Mouse (Mus musculus): ENCODE measurements around the gene Adcy1. TPM values are rescaled to one million over a fixed set of nuclear protein-coding genes. Genes with fewer than 3 reads are reported as not detected.

Adcy1 gene
- total and polyA plus RNA-seq, 3 experiments, result 0.03 to 0.38 TPM; not detected in 1

- in situ Hi-C loops (cut with MboI; ENCODE audit: low pct_ligation_motif_present, low pct_unique_long_range_greater_than_20kb, low sequenced_read_pairs), result loop anchor here (25.0 kb wide), 1 partner anchor 1037 kb away; no protein-coding TSS in a partner anchor
- Histone ChIP-seq H3K4me1 (ENCODE audit: control insufficient read depth in 1 of 2, insufficient read depth in 2 of 2) (no peaks in the 10 kb centered on the region), H3K4me2 (ENCODE audit: insufficient read depth, low read depth, poor library complexity, severe bottlenecking) (no peak overlapping the region), H3K9me3 (replicated peaks; ENCODE audit: low read length) (peaks cover 39% of the 10 kb centered on the region), H3K4me3 (replicated peaks in 1 of 3; ENCODE audit: low read depth in 2 of 3, low read length in 2 of 3, poor library complexity in 1 of 3) (no peak overlapping the region), H3K36me3 (replicated peaks in 1 of 2; ENCODE audit: control insufficient read depth in 1 of 2, insufficient read depth in 1 of 2, low read length in 1 of 2) (no peaks in the 10 kb centered on the region), H3K79me2 (replicated peaks; ENCODE audit: control insufficient read depth, extremely low read depth, insufficient read depth, poor library complexity, severe bottlenecking) (no peaks in the 10 kb centered on the region), H3K9ac (ENCODE audit: insufficient read depth, low read depth) (no peak overlapping the region), H3K27me3 (replicated peaks) (peaks cover 21% of the 10 kb centered on the region), H3K27ac (ENCODE audit: insufficient read depth, low read depth) (no peak overlapping the region)
- no peak for TF ChIP-seq KAT2A (IDR thresholded peaks at IDR 0.05; ENCODE audit: insufficient replicate concordance, low read length)
- TF ChIP-seq IRF4 (IDR thresholded peaks at IDR 0.05; ENCODE audit: low read depth, low read length), result no peak
- TF ChIP-seq USF1 (IDR thresholded peaks at IDR 0.05; ENCODE audit: low read depth, low read length), result no peak
- no peak for TF ChIP-seq ZKSCAN1 (IDR thresholded peaks at IDR 0.05; ENCODE audit: borderline replicate concordance, low read depth, low read length)
- no peak for TF ChIP-seq MYC (IDR thresholded peaks at IDR 0.05; ENCODE audit: low read depth, low read length)
- no peak for TF ChIP-seq TCF12 (IDR thresholded peaks at IDR 0.05; ENCODE audit: low read depth, low read length)
- TF ChIP-seq MAZ (IDR thresholded peaks at IDR 0.05; ENCODE audit: low read depth, low read length), result no peak
- no peak for TF ChIP-seq POLR2AphosphoS2 (IDR thresholded peaks at IDR 0.05; ENCODE audit: low read depth, low read length)
- no peak for DNase-seq (ENCODE audit: extremely low read depth)
- dilution Hi-C loops (cut with MboI; ENCODE audit: extremely low pct_ligation_motif_present, extremely low pct_unique_long_range_greater_than_20kb, low sequenced_read_pairs), result no loop called here
These were observed 137.1 kb downstream of the Adcy1 start for GRCm38 (mm10) chr11:7200393-7200783.

- Histone ChIP-seq H3K27ac (ENCODE audit: insufficient read depth, low read depth) (no peak overlapping the region), H3K4me1 (ENCODE audit: control insufficient read depth in 1 of 2, insufficient read depth in 2 of 2) (no peaks in the 10 kb centered on the region), H3K4me2 (ENCODE audit: insufficient read depth, low read depth, poor library complexity, severe bottlenecking) (no peak overlapping the region), H3K4me3 (replicated peaks in 1 of 3; ENCODE audit: low read depth in 2 of 3, low read length in 2 of 3, poor library complexity in 1 of 3) (no peak overlapping the region), H3K27me3 (replicated peaks) (peaks cover 26% of the 10 kb centered on the region), H3K9me3 (replicated peaks; ENCODE audit: low read length) (peaks cover 34% of the 10 kb centered on the region), H3K36me3 (replicated peaks in 1 of 2; ENCODE audit: control insufficient read depth in 1 of 2, insufficient read depth in 1 of 2, low read length in 1 of 2) (no peaks in the 10 kb centered on the region), H3K9ac (ENCODE audit: insufficient read depth, low read depth) (no peak overlapping the region), H3K79me2 (replicated peaks; ENCODE audit: control insufficient read depth, extremely low read depth, insufficient read depth, poor library complexity, severe bottlenecking) (no peaks in the 10 kb centered on the region)
- dilution Hi-C loops (cut with MboI; ENCODE audit: extremely low pct_ligation_motif_present, extremely low pct_unique_long_range_greater_than_20kb, low sequenced_read_pairs), result no loop called here
- TF ChIP-seq TCF12 (IDR thresholded peaks at IDR 0.05; ENCODE audit: low read depth, low read length) (no peak), NRF1 (IDR thresholded peaks at IDR 0.05; ENCODE audit: low read depth, low read length) (no peak), NELFE (IDR thresholded peaks at IDR 0.05; ENCODE audit: low read depth, low read length) (no peak), CHD2 (IDR thresholded peaks at IDR 0.05; ENCODE audit: low read length) (no peak), JUN (IDR thresholded peaks at IDR 0.05; ENCODE audit: insufficient read depth, low read depth, low read length) (no peak), ETS1 (conservative IDR thresholded peaks at IDR 0.05; ENCODE audit: low read depth, low read length) (no peak), MAFK (IDR thresholded peaks at IDR 0.05; ENCODE audit: insufficient replicate concordance, low read length) (no peak), IRF4 (IDR thresholded peaks at IDR 0.05; ENCODE audit: low read depth, low read length) (no peak), POLR2A (IDR thresholded peaks at IDR 0.05; ENCODE audit: low read depth, low read length) (no peak), MAZ (IDR thresholded peaks at IDR 0.05; ENCODE audit: low read depth, low read length) (no peak), E2F4 (IDR thresholded peaks at IDR 0.05; ENCODE audit: insufficient replicate concordance, low read depth, low read length) (no peak), ELF1 (IDR thresholded peaks at IDR 0.05; ENCODE audit: low read depth, low read length) (no peak), HCFC1 (IDR thresholded peaks at IDR 0.05; ENCODE audit: low read depth, low read length) (no peak), MEF2A (IDR thresholded peaks at IDR 0.05; ENCODE audit: borderline replicate concordance, low read depth, low read length) (no peak), USF1 (IDR thresholded peaks at IDR 0.05; ENCODE audit: low read depth, low read length) (no peak), RCOR1 (conservative IDR thresholded peaks at IDR 0.05; ENCODE audit: low read depth, low read length) (no peak), RAD21 (IDR thresholded peaks at IDR 0.05; ENCODE audit: low read depth, low read length) (no peak)
- no peak for DNase-seq (ENCODE audit: extremely low read depth)
- in situ Hi-C loops (cut with MboI; ENCODE audit: low pct_ligation_motif_present, low pct_unique_long_range_greater_than_20kb, low sequenced_read_pairs), result loop anchor here (25.0 kb wide), 1 partner anchor 1035 kb away; no protein-coding TSS in a partner anchor
These were observed 138.9 kb downstream of the Adcy1 start for GRCm38 (mm10) chr11:7202206-7202605.
